Mouse (Mus musculus) cerebellum, adult 2 months (tissue): ENCODE measurements around the gene Rpf2.

Experiments used
- CTCF ChIP-seq: fragments of 200-500 bp; IDR thresholded peaks from 2 replicates; pipeline ENCODE4 v1.5.1; 2011; ENCODE audit warnings: low read depth, mild to moderate bottlenecking, control low read depth, low read length, moderate library complexity, borderline replicate concordance; ENCODE audit not compliant: insufficient read depth
- POLR2A ChIP-seq: fragments of 200-500 bp; IDR thresholded peaks from 2 replicates; pipeline ENCODE4 v1.6.1; 2011; ENCODE audit warnings: low read length, control low read depth, borderline replicate concordance; ENCODE audit not compliant: insufficient read depth

GRCm38 (mm10) chr10:40259542-40259941 is 12.7 kb upstream of the Rpf2 start:
- TF ChIP-seq POLR2A (no peak), CTCF (no peak)
